Mouse (Mus musculus) ovary, postnatal 36 days (tissue): Measurements from ENCODE around the gene Frmd4b.

Experiments used
- DNase-seq: peaks from one replicate; pipeline ENCODE4 v3.0.0; 2022; ENCODE audit warnings: low spot score, mixed read lengths

The Frmd4b gene

GRCm38 (mm10) chr6:97356612-97357011 is 260.7 kb downstream of the Frmd4b start:
- no peak for DNase-seq

GRCm38 (mm10) chr6:97355141-97355540 is 262.2 kb downstream of the Frmd4b start:
- no peak for DNase-seq

- no peak for DNase-seq
Measured at GRCm38 (mm10) chr6:97353933-97354332, 263.4 kb downstream of the Frmd4b start.

- DNase-seq: no peak
Measured at GRCm38 (mm10) chr6:97353371-97353770, 264.0 kb downstream of the Frmd4b start.

- DNase-seq: no peak
Measured at GRCm38 (mm10) chr6:97352505-97353154, 264.7 kb downstream of the Frmd4b start.

GRCm38 (mm10) chr6:97349355-97350138 is 267.8 kb downstream of the Frmd4b start:
- no peak for DNase-seq

- no peak for DNase-seq
Measured at GRCm38 (mm10) chr6:97346932-97347331, 270.4 kb downstream of the Frmd4b start.

- DNase-seq: no peak
Measured at GRCm38 (mm10) chr6:97346527-97346926, 270.8 kb downstream of the Frmd4b start.

GRCm38 (mm10) chr6:97345921-97346320 is 271.4 kb downstream of the Frmd4b start:
- no peak for DNase-seq

- no peak for DNase-seq
Measured at GRCm38 (mm10) chr6:97342185-97342584, 275.2 kb downstream of the Frmd4b start.

GRCm38 (mm10) chr6:97341628-97342027 is 275.7 kb downstream of the Frmd4b start:
- no peak for DNase-seq

GRCm38 (mm10) chr6:97341148-97341547 is 276.2 kb downstream of the Frmd4b start:
- no peak for DNase-seq

GRCm38 (mm10) chr6:97340211-97340791 is 277.0 kb downstream of the Frmd4b start:
- no peak for DNase-seq

GRCm38 (mm10) chr6:97339271-97339681 is 278.1 kb downstream of the Frmd4b start:
- no peak for DNase-seq

- DNase-seq: no peak
Measured at GRCm38 (mm10) chr6:97338843-97339242, 278.5 kb downstream of the Frmd4b start.

- no peak for DNase-seq
Measured at GRCm38 (mm10) chr6:97333323-97333722, 284.0 kb downstream of the Frmd4b start.

GRCm38 (mm10) chr6:97323951-97324350 is 293.4 kb downstream of the Frmd4b start:
- no peak for DNase-seq

- no peak for DNase-seq
Measured at GRCm38 (mm10) chr6:97322126-97322525, 295.2 kb downstream of the Frmd4b start.

- DNase-seq: no peak
Measured at GRCm38 (mm10) chr6:97321156-97321555, 296.2 kb downstream of the Frmd4b start.

- DNase-seq: no peak
Measured at GRCm38 (mm10) chr6:97319081-97319480, 298.3 kb downstream of the Frmd4b start.

GRCm38 (mm10) chr6:97317956-97318355 is 299.4 kb downstream of the Frmd4b start:
- DNase-seq: no peak

GRCm38 (mm10) chr6:97316716-97317115 is 300.6 kb downstream of the Frmd4b start:
- DNase-seq: no peak

GRCm38 (mm10) chr6:97315311-97315710 is 302.0 kb downstream of the Frmd4b start:
- DNase-seq: no peak
